Mouse (Mus musculus) kidney, adult 2 months (tissue): Measurements from ENCODE around the gene Tango6. TPM values are rescaled to one million over a fixed set of nuclear protein-coding genes. Genes with fewer than 3 reads are reported as not detected.

Experiments
- DNase-seq: peaks from one replicate; pipeline ENCODE4 v3.0.0; 2021
- H3K27ac ChIP-seq: fragments of 200-500 bp; 2 replicates; pipeline ENCODE4 v1.5.1; 2012; ENCODE audit warnings: low read depth, low read length, control low read depth, inconsistent platforms; ENCODE audit not compliant: insufficient read depth
- H3K27me3 ChIP-seq: fragments of 200-500 bp; replicated peaks from 2 replicates; pipeline ENCODE4 v1.6.1; 2012; ENCODE audit warnings: mild to moderate bottlenecking, moderate library complexity, low read length, inconsistent platforms; ENCODE audit not compliant: control insufficient read depth, insufficient read depth
- H3K36me3 ChIP-seq: fragments of 200-500 bp; 2 replicates; pipeline ENCODE4 v1.6.1; 2012; ENCODE audit warnings: mild to moderate bottlenecking, moderate library complexity, low read length, inconsistent platforms; ENCODE audit not compliant: control insufficient read depth, insufficient read depth
- H3K4me1 ChIP-seq: fragments of 200-500 bp; 2 replicates; pipeline ENCODE4 v1.6.1; 2011; ENCODE audit warnings: low read length; ENCODE audit not compliant: control insufficient read depth, insufficient read depth
- H3K4me3 ChIP-seq: fragments of 200-500 bp; 2 replicates; pipeline ENCODE4 v1.5.1; 2011; ENCODE audit warnings: mild to moderate bottlenecking, low read depth, low read length, control low read depth; ENCODE audit not compliant: insufficient read depth
- CTCF ChIP-seq: fragments of 200-500 bp; conservative IDR thresholded peaks from 2 replicates; pipeline ENCODE4 v1.5.1; 2011; ENCODE audit warnings: low read depth, mild to moderate bottlenecking, control low read depth, low read length, moderate library complexity, mixed read lengths; ENCODE audit not compliant: insufficient read depth, insufficient read length
- POLR2A ChIP-seq: fragments of 200-500 bp; IDR thresholded peaks from one replicate; pipeline ENCODE4 v1.6.1; 2011; ENCODE audit warnings: low read depth, low read length, control low read depth
- WGBS: fragments of 180-500 bp; shearing (Covaris S2); methylation state at CpG from one replicate; pipeline ENCODE4 v1.1.7; 2018; 5-methylcytosine and 5-hydroxymethylcytosine counted together
- polyA plus RNA-seq: library from polyadenylated mRNA; depleted of rRNA; stranded (reverse); fragments of >200 nt; gene quantifications from 2 replicates; pipeline ENCODE4 v1.2.3, GENCODE M21; 2012

Tango6 gene
- polyA plus RNA-seq, 1 experiment: 6.1 TPM

GRCm38 (mm10) chr8:106699588-106699987 lies 16.7 kb downstream of the Tango6 start:
- Histone ChIP-seq H3K27me3 (no peaks in the 10 kb centered on the region), H3K36me3 (no peaks in the 10 kb centered on the region; the same call in 1 of the 2 replicates), H3K4me3 (no peak overlapping the region), H3K27ac (no peak overlapping the region), H3K4me1 (0 out of 2 replicates have a peak, but pooled peaks cover 4% of the 10 kb centered on the region)
- no peak for TF ChIP-seq POLR2A
- peak; percentile 79 for TF ChIP-seq CTCF
- 62% methylated on average over 5 of the region's 5 CpGs for WGBS
- DNase-seq: peak; percentile 75

GRCm38 (mm10) chr8:106700131-106700530 lies 17.3 kb downstream of the Tango6 start:
- 61% methylated on average over 6 of the region's 6 CpGs for WGBS
- no peaks in the 10 kb centered on the region; the same call in 1 of the 2 replicates for H3K36me3 ChIP-seq

DNA sequence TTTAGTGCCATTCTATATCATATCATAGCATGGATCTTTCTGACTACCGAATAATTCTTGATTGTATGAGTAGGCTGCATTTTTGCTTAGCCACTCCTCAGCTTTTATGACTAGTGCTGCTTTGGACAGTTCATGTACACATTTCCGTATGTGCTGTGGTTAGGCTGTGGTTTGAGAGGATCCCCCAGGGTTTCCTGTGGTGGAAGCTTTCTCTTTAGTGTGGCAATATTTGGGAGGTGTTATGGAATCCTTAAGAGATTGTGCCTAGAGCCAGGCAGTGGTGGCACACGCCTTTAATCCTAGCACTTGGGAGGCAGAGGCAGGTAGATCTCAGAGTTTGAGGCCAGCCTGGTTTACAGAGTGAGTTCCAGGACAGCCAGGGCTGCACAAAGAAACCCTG lies 18.5 kb downstream of the Tango6 start:
- WGBS: 93% methylated on average over 3 of the region's 3 CpGs

More at GRCm38 (mm10) chr8:106700131-106700530, 17.3 kb downstream of the Tango6 start:
- Histone ChIP-seq H3K27me3 (no peaks in the 10 kb centered on the region), H3K4me1 (0 out of 2 replicates have a peak, but pooled peaks cover 4% of the 10 kb centered on the region), H3K27ac (no peak overlapping the region), H3K4me3 (no peak overlapping the region)
- DNase-seq: peak; percentile 90
- TF ChIP-seq POLR2A (no peak), CTCF (no peak)

DNA sequence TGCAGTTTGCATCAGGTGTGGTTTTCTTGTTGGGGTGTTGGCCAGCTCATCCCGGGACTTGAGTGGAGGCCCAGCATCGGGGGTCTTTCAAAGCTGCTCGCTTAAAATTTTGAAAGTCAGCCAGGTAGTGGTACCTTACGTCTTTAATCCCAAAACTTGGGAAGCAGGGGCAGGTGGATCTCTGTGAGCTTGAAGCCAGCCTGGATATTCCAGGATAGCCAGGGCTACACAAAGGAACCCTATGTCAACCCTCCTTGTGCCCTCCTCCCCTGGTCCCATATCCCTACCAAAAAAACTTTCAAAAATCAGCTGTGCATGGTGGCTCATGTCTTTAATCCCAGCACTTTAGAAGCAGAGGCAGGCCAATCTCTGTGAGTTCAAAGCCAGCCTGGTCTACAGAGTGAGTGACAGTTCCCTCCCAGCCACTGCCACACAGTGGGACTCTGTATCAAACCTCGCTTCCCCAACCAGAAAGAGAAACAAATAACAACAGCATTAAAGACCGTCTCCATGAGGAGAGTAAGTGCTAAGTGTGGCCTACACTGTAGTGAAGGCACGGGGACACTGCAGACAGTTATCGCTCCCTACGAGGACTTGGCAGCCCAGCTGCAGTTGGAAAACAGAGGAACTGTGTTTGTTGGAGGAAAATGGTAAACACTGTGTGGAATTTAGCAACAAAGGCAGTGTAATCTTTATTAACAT lies 21.5 kb downstream of the Tango6 start:
- H3K4me3 ChIP-seq: no peak overlapping the region
- H3K27me3 ChIP-seq: no peaks in the 10 kb centered on the region
- TF ChIP-seq POLR2A (no peak), CTCF (no peak)
- H3K27ac ChIP-seq: peak overlapping the region; percentile 68
- 0 out of 2 replicates have a peak, but pooled peaks cover 6% of the 10 kb centered on the region for H3K4me1 ChIP-seq
- DNase-seq: no peak
- no peaks in the 10 kb centered on the region; the same call in 1 of the 2 replicates for H3K36me3 ChIP-seq
- 80% methylated on average over 9 of the region's 9 CpGs for WGBS

More for the DNA sequence above, 18.5 kb downstream of the Tango6 start:
- H3K4me3 ChIP-seq: no peak overlapping the region
- no peak for DNase-seq
- no peaks in the 10 kb centered on the region for H3K27me3 ChIP-seq
- no peaks in the 10 kb centered on the region; the same call in 1 of the 2 replicates for H3K36me3 ChIP-seq
- H3K4me1 ChIP-seq: 0 out of 2 replicates have a peak, but pooled peaks cover 6% of the 10 kb centered on the region
- TF ChIP-seq CTCF (no peak), POLR2A (no peak)
- no peak overlapping the region for H3K27ac ChIP-seq

DNA sequence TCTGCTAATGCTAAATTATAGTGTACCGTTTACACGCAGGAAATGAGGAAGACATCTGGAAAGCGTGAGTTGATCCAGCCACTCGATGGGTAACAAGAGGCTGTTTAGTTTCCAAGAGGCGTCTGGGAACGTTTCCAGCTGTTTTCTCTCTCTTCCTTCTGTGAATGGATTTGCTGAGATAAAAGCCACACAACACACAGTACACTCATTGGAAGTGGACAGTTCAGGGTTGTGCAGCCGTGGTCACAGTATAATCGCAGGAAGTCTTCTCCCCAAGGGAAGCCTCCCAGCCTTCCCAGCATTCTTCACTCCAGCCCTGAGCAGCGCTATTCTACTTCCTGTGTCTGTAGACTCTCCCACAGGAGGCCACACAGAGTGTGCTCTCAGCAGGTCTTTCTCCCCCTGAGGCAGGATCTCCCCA lies 22.0 kb downstream of the Tango6 start:
- 57% methylated on average over 9 of the region's 9 CpGs for WGBS

GRCm38 (mm10) chr8:106706194-106706593 lies 23.3 kb downstream of the Tango6 start:
- Histone ChIP-seq H3K27ac (no peak overlapping the region), H3K4me3 (no peak overlapping the region), H3K36me3 (no peaks in the 10 kb centered on the region), H3K27me3 (no peaks in the 10 kb centered on the region), H3K4me1 (0 out of 2 replicates have a peak, but pooled peaks cover 2% of the 10 kb centered on the region)
- peak; percentile 52 for DNase-seq
- 71% methylated on average over 6 of the region's 6 CpGs for WGBS
- no peak for TF ChIP-seq POLR2A
- TF ChIP-seq CTCF: no peak

More for the DNA sequence above, 22.0 kb downstream of the Tango6 start:
- no peaks in the 10 kb centered on the region for H3K36me3 ChIP-seq
- H3K27me3 ChIP-seq: no peaks in the 10 kb centered on the region
- peak overlapping the region; percentile 68 for H3K27ac ChIP-seq
- no peak for TF ChIP-seq POLR2A
- TF ChIP-seq CTCF: no peak
- H3K4me3 ChIP-seq: no peak overlapping the region
- 0 out of 2 replicates have a peak, but pooled peaks cover 6% of the 10 kb centered on the region for H3K4me1 ChIP-seq
- DNase-seq: peak; percentile 79

- WGBS: 94% methylated on average over 2 of the region's 2 CpGs
- H3K4me3 ChIP-seq: no peak overlapping the region
Measured at GRCm38 (mm10) chr8:106710002-106710401, 27.1 kb downstream of the Tango6 start.

More at GRCm38 (mm10) chr8:106710002-106710401, 27.1 kb downstream of the Tango6 start:
- no peaks in the 10 kb centered on the region for H3K36me3 ChIP-seq
- no peak overlapping the region for H3K27ac ChIP-seq
- DNase-seq: no peak
- H3K27me3 ChIP-seq: no peaks in the 10 kb centered on the region
- H3K4me1 ChIP-seq: 0 out of 2 replicates have a peak, but pooled peaks cover 2% of the 10 kb centered on the region
- TF ChIP-seq CTCF (no peak), POLR2A (no peak)
